Mouse (Mus musculus) limb, embryonic 15.5 days (tissue): ENCODE data around the gene Skap1. TPM values are rescaled to one million over a fixed set of nuclear protein-coding genes. Genes with fewer than 3 reads are reported as not detected.

ENCODE experiments used
- ATAC-seq: fragments of 200-750 bp; cut with Nextera tagmentation; 2 replicates; pipeline ENCODE4 v1.8.0; 2017; ENCODE audit warnings: low read depth, moderate TSS enrichment; ENCODE audit not compliant: insufficient number of reproducible peaks, low FRiP score, low TSS enrichment
- H3K27ac ChIP-seq: fragments of 300-500 bp; sonication (generic); 2 replicates; pipeline ENCODE4 v1.5.1; 2015; ENCODE audit warnings: moderate library complexity, mild to moderate bottlenecking, inconsistent platforms
- H3K27me3 ChIP-seq: fragments of 300-500 bp; sonication (generic); 2 replicates; pipeline ENCODE4 v1.6.1; 2015; ENCODE audit warnings: inconsistent platforms
- H3K36me3 ChIP-seq: fragments of 300-500 bp; sonication (generic); 2 replicates; pipeline ENCODE4 v1.6.1; 2015; ENCODE audit warnings: inconsistent platforms
- H3K4me1 ChIP-seq: fragments of 300-500 bp; sonication (generic); 2 replicates; pipeline ENCODE4 v1.6.1; 2015; ENCODE audit warnings: inconsistent platforms
- H3K4me2 ChIP-seq: fragments of 300-500 bp; sonication (generic); 2 replicates; pipeline ENCODE4 v1.6.1; 2015; ENCODE audit warnings: mild to moderate bottlenecking, inconsistent platforms
- H3K4me3 ChIP-seq: fragments of 300-500 bp; sonication (generic); 2 replicates; pipeline ENCODE4 v1.5.1; 2015; ENCODE audit warnings: mild to moderate bottlenecking, inconsistent platforms
- H3K9ac ChIP-seq: fragments of 300-500 bp; sonication (generic); 2 replicates; pipeline ENCODE4 v1.6.1; 2015; ENCODE audit warnings: inconsistent platforms
- H3K9me3 ChIP-seq: fragments of 300-500 bp; sonication (generic); 2 replicates; pipeline ENCODE4 v1.6.1; 2016; ENCODE audit warnings: inconsistent platforms
- WGBS: fragments of 180-500 bp; shearing (Covaris S2); methylation state at CpG from one replicate; pipeline ENCODE4 v1.1.7; 2015; 5-methylcytosine and 5-hydroxymethylcytosine counted together
- polyA plus RNA-seq: library from polyadenylated mRNA; unstranded; fragments of >200 nt; fragmentation: Nextera tagmentation; extraction: Ambion mirVana; gene quantifications from 2 replicates; pipeline ENCODE4 v1.2.1, GENCODE M21; 2015

Skap1 gene
- polyA plus RNA-seq, 1 experiment from 2014 or later, result 2.7 TPM

DNA sequence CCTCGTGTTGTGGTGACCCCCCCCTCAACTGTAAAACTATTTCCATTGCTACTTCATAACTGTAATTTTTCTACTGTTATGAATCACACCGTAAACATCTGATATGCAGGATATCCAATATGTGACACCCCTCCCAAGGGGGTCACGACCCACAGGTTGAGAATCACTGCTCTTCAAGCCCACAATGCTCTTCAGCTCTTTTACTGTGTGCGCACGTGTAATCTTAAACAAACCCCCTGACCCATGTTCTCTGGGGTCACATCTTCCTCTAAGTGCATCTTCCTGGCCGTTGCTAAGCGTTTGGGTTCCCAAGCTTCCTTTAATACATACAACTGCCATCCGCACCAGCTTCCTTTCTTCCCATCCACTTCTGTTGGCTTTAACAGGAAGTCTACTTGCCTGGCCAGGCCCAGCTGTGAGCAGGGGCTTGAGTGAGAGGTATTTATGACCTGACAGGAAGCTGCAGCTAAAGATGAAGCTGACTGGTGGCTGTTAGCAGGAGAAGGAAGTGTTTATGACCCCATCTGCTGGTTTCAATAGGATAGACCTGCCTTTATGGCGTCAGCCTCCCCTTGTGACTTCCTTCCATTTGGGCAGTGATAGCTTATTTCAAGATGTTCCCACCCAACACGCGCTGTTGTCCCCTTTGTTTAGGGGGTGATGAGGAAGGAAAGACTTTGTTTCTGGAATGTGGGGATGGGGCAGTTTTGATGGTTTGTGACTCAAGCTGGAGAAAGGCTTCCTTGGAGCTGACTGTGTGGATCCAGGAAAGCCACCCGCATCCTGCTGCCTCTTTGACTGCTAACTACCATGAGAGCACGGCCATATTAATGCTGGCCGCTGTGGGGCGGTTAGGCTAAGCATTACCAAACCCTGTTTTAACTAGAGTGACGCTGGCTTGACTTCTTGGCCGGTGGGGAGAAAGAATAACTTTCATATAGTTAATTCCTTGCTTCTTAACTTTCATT is 178.1 kb downstream of the Skap1 start:
- H3K9me3 ChIP-seq, result no peaks in the 10 kb centered on the region
- 36% methylated on average over 17 of the region's 17 CpGs for WGBS
- H3K4me1 ChIP-seq, result peaks cover 10% of the 10 kb centered on the region
- H3K4me2 ChIP-seq, result no peak overlapping the region
- ATAC-seq, result peak; percentile 40; the same call in 1 of the 2 replicates
- no peak overlapping the region for H3K4me3 ChIP-seq
- H3K36me3 ChIP-seq, result no peaks in the 10 kb centered on the region
- peaks cover 17% of the 10 kb centered on the region; the same call in 1 of the 2 replicates for H3K27me3 ChIP-seq
- no peak overlapping the region for H3K9ac ChIP-seq
- peak overlapping the region; percentile 17; the same call in 1 of the 2 replicates for H3K27ac ChIP-seq

DNA sequence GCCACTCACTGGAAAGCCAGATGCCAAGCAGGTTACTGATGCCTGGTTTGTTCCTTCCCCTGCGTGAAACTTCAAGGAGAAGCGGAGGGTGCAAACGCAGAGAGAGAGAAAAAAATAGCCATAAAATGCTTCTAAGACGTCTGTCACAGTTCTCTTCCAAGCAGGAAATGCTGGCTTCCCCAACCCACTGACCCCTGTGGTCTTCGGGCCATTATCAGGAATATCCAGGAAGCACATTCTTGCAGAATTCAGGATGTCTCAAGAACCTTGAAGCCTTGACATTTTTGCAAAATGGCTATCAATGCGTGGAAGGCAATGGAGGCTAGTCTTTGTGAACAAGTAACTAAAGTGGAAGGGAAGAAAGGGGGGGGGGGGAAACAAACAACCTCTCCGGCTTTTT is 180.6 kb downstream of the Skap1 start:
- no peak for ATAC-seq
- Histone ChIP-seq H3K4me1 (peaks cover 10% of the 10 kb centered on the region), H3K9ac (no peak overlapping the region), H3K27me3 (peaks cover 12% of the 10 kb centered on the region; the same call in 1 of the 2 replicates), H3K4me3 (no peak overlapping the region), H3K4me2 (no peak overlapping the region), H3K9me3 (no peaks in the 10 kb centered on the region), H3K27ac (no peak overlapping the region), H3K36me3 (no peaks in the 10 kb centered on the region)
- WGBS, result 47% methylated on average over 7 of the region's 7 CpGs

DNA sequence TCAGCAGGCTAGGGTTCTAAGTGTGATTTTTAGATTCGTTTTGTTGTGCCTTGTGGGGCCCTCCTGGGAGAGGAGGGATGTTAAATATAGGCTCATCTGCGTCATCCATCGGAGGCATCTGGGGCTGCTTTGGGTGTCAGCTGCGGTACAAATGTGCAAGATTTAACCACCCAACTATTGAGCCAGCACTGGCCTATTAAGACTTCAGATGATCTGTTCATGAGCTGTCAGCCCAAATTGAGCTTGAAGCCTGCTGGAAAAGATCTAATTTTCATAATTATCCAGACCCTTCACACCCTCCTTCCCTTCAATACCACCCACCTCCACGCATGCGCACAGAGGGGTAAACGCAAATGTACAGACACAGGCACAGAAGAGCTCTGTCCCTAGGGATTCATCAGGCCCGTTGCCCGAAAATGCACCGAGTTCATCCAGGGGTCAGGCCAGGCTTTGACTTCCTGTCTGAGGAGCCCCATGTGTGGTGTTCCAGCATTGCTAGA is 181.2 kb downstream of the Skap1 start:
- Histone ChIP-seq H3K9ac (no peak overlapping the region), H3K27me3 (peaks cover 12% of the 10 kb centered on the region; the same call in 1 of the 2 replicates), H3K36me3 (no peaks in the 10 kb centered on the region), H3K27ac (no peak overlapping the region), H3K4me1 (peaks cover 10% of the 10 kb centered on the region), H3K4me3 (no peak overlapping the region), H3K4me2 (no peak overlapping the region), H3K9me3 (no peaks in the 10 kb centered on the region)
- no peak for ATAC-seq
- WGBS, result 38% methylated on average over 10 of the region's 10 CpGs

DNA sequence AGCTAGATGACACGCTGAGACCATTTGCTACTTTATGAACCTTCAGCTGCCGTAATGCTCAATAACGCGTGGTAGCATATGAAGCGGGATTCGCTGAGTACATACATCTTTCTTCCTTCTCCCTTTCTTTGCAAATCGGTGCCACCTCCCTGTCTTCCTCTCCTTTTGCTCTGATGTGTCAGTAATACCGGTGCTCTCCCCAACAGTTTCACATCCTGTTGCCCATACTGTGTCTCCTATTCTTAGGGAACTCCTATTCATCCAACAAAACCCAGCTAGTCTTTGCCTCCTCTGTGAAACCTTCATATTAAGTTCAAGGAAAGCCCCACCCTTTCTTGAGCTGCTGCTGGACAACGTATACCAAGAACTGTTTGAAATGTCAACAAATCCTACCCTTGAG is 187.5 kb downstream of the Skap1 start:
- no peaks in the 10 kb centered on the region for H3K9me3 ChIP-seq
- no peaks in the 10 kb centered on the region for H3K36me3 ChIP-seq
- no peak overlapping the region for H3K4me2 ChIP-seq
- ATAC-seq, result no peak
- H3K4me1 ChIP-seq, result no peaks in the 10 kb centered on the region
- H3K4me3 ChIP-seq, result no peak overlapping the region
- 0 out of 2 replicates have a peak, but pooled peaks cover 3% of the 10 kb centered on the region for H3K27me3 ChIP-seq
- 88% methylated on average over 9 of the region's 9 CpGs for WGBS
- H3K27ac ChIP-seq, result no peak overlapping the region
- H3K9ac ChIP-seq, result no peak overlapping the region

DNA sequence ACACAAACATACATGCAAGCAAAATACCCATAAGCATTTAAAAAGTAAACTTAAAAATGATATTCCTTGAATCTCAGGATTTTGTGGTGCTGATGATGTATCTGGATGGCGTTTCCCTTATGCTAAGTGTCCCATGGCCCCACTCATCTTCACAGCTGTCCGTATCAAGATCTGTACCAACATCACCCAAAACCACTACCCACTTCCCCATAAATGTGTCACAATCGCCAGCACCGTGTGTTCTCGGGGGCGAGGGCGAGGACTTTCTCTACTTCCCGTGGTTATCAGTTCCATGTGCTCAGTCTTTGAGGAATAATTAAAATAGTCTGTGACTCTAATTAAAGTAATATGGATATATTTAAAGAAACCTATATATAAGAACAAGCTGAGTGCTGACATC is 189.5 kb downstream of the Skap1 start:
- H3K9me3 ChIP-seq, result no peaks in the 10 kb centered on the region
- no peak overlapping the region for H3K4me2 ChIP-seq
- ATAC-seq, result no peak
- no peak overlapping the region for H3K9ac ChIP-seq
- H3K4me3 ChIP-seq, result no peak overlapping the region
- 30% methylated on average over 8 of the region's 8 CpGs for WGBS
- H3K27ac ChIP-seq, result no peak overlapping the region
- H3K4me1 ChIP-seq, result no peaks in the 10 kb centered on the region
- H3K27me3 ChIP-seq, result no peaks in the 10 kb centered on the region
- no peaks in the 10 kb centered on the region for H3K36me3 ChIP-seq

DNA sequence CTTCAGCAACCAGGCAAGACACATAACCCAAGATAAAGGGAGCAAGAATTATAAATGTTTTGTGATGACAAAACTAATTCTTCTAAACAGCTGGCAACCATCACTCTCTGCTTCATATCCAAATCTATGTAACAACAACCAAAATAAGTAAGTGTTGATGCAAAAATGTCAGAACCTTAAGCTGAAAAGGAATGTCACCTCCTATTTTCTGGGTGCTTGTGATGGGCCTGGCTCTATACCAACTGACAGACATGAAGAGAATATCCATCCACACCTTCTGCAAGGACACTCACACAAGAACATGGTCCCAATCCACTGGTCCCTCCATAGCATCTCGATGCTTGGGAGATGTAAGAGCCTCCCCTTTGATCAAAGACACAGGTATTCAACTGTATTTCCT is 194.0 kb downstream of the Skap1 start:
- H3K9me3 ChIP-seq, result no peaks in the 10 kb centered on the region
- no peak overlapping the region for H3K9ac ChIP-seq
- WGBS, result 79% methylated on average over 1 of the region's 1 CpGs
- no peaks in the 10 kb centered on the region for H3K36me3 ChIP-seq
- ATAC-seq, result no peak
- H3K27me3 ChIP-seq, result 0 out of 2 replicates have a peak, but pooled peaks cover 4% of the 10 kb centered on the region
- no peak overlapping the region for H3K4me2 ChIP-seq
- no peak overlapping the region for H3K4me3 ChIP-seq
- no peak overlapping the region for H3K27ac ChIP-seq
- no peaks in the 10 kb centered on the region for H3K4me1 ChIP-seq

DNA sequence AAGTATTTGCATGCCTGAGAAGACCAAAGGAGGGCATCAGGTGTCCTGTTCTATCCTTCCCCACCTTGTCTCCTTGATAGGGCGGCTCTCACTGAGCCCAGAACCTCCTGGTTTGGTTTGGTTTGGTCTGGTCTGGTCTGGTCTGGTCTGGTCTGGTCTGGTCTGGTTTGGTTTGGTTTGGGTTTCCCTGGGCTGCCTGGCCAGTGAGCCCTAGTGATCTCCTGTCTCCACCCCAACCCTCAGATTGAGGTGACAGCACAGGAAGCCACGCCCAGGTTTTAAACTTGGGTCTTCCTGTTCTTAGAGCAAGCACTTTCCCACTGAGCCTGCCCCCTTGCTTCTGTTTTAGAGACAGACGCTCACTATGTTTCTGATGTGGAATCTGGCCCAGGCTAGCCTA is 202.5 kb downstream of the Skap1 start:
- ATAC-seq, result no peak
- no peak overlapping the region for H3K9ac ChIP-seq
- H3K4me3 ChIP-seq, result no peak overlapping the region
- H3K9me3 ChIP-seq, result no peaks in the 10 kb centered on the region
- H3K27ac ChIP-seq, result no peak overlapping the region
- peaks cover 4% of the 10 kb centered on the region; the same call in 1 of the 2 replicates for H3K27me3 ChIP-seq
- H3K4me1 ChIP-seq, result no peaks in the 10 kb centered on the region
- no peaks in the 10 kb centered on the region for H3K36me3 ChIP-seq
- no peak overlapping the region for H3K4me2 ChIP-seq
- 70% methylated on average over 3 of the region's 3 CpGs for WGBS

DNA sequence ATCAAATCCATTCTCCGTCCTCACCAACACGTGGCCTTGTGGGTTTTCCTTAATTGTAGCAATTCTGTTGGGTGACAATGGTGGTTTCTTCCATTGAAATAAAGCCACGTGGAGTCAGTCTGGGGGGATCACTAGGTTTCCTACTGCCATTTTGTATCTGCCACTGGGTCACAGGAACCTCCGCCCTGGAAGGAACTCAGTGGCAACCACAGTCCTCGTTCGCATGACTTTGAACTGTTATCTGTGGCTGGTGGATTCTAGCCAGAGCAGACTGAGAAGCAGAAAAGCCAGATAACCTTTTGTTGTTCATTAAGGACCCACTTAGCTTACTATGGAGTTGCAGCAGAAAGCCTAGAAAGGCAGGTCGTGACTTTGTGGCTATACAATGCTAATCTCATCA is 204.0 kb downstream of the Skap1 start:
- no peak overlapping the region for H3K4me2 ChIP-seq
- no peak overlapping the region for H3K27ac ChIP-seq
- no peak overlapping the region for H3K9ac ChIP-seq
- peaks cover 3% of the 10 kb centered on the region; the same call in 1 of the 2 replicates for H3K27me3 ChIP-seq
- no peaks in the 10 kb centered on the region for H3K36me3 ChIP-seq
- ATAC-seq, result no peak
- H3K4me3 ChIP-seq, result no peak overlapping the region
- 65% methylated on average over 7 of the region's 7 CpGs for WGBS
- no peaks in the 10 kb centered on the region for H3K4me1 ChIP-seq
- H3K9me3 ChIP-seq, result no peaks in the 10 kb centered on the region

DNA sequence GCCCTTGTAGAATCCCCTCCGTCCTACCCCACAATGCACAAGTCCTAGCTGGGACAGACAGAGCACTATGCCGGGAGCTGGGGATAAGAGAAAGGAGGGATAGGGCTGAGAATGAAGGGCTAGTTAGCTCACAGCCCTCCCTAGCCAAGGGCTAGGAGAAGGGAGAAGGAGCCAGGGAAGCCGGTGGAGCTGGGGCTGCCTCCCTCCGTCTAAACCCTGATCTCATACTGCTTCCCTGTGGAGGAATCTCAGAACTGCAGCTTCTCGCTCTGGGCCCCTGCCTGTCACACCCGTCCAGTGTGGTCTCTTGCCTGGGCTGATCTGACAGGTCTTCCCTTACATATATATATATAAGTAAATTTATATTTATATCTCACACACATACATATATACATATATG is 209.4 kb downstream of the Skap1 start:
- Histone ChIP-seq H3K9ac (no peak overlapping the region), H3K27ac (no peak overlapping the region), H3K27me3 (peaks cover 30% of the 10 kb centered on the region; the same call in 1 of the 2 replicates), H3K4me2 (peak overlapping the region; percentile 21), H3K4me1 (no peaks in the 10 kb centered on the region), H3K36me3 (no peaks in the 10 kb centered on the region), H3K4me3 (no peak overlapping the region), H3K9me3 (no peaks in the 10 kb centered on the region)
- WGBS, result 3% methylated on average over 6 of the region's 6 CpGs
- no peak for ATAC-seq

DNA sequence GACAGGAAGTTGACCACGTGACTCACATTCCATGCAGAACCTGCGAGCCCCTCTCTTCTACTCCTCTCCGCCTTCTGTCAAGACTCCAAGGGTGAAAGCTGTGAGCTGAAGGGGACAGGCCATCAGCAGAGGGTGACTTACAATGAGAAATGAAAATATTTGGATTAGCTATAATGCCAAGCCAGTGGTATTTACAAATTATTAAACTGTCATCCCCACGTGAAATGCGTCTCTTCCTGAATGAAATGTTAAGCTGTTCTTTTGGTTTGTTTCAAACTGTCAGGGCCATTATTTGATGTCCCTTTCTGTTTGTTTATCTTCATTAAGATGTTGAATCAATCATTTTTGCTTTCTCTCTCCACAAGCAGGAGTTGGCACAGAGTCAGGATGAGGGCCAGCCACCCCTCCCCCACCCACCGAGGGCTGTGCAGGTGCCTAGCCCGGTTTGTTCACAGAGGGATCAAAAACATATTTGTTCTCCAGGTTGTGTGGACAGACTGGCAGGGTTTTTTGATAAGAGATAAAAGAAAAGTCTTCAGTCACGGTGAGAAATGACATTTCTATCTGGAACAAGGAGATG is 210.5 kb downstream of the Skap1 start:
- Histone ChIP-seq H3K27me3 (peaks cover 36% of the 10 kb centered on the region), H3K27ac (no peak overlapping the region), H3K4me3 (no peak overlapping the region)

DNA sequence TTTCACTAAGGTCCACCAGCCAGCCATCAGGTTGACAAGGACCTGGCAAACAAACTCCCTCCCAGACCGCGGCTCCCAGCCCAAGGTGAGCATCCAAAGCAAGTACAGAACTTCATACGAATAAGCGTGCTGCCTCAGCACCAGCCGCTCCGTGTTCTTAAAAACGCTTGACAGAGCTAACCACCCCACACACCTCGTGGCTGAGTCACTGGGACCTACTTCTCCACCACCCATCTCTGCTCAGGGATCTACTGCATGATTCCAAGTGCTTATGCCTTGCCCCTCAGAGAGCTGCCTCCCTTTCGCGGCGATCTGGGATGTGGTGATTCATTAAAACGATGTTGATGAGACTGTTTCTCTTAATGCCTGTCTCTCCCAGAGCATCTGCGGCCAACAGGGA is 213.6 kb downstream of the Skap1 start:
- Histone ChIP-seq H3K4me2 (no peak overlapping the region), H3K4me1 (no peaks in the 10 kb centered on the region), H3K27me3 (peaks cover 41% of the 10 kb centered on the region), H3K4me3 (no peak overlapping the region), H3K36me3 (no peaks in the 10 kb centered on the region), H3K9me3 (no peaks in the 10 kb centered on the region), H3K27ac (no peak overlapping the region), H3K9ac (no peak overlapping the region)
- WGBS, result 83% methylated on average over 13 of the region's 13 CpGs
- no peak for ATAC-seq

More for the DNA sequence above, 210.5 kb downstream of the Skap1 start:
- WGBS, result 38% methylated on average over 8 of the region's 8 CpGs
- Histone ChIP-seq H3K9ac (no peak overlapping the region), H3K4me1 (no peaks in the 10 kb centered on the region), H3K36me3 (no peaks in the 10 kb centered on the region), H3K4me2 (no peak overlapping the region), H3K9me3 (no peaks in the 10 kb centered on the region)
- ATAC-seq, result no peak

DNA sequence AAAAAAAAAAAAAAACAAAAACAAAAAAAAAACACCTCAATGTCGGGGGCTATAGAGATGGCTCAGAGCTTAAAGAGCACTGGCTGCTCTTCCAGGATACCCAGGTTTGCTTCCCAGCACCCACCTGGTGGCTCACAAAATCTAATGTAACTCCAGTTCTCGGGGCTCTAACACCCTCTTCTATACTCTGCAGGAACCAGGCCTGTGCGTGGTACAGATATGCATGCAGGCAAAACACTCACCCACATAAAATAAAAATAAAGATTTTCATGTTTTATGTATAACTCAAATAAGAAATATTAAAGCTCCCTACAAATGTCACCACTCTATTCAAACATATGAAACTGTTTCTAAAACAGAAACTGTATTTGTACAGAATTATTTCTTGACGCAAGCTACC is 214.6 kb downstream of the Skap1 start:
- no peak for ATAC-seq
- no peaks in the 10 kb centered on the region for H3K4me1 ChIP-seq
- H3K27me3 ChIP-seq, result peaks cover 41% of the 10 kb centered on the region
- no peak overlapping the region for H3K27ac ChIP-seq
- no peaks in the 10 kb centered on the region for H3K36me3 ChIP-seq
- no peak overlapping the region for H3K9ac ChIP-seq
- no peak overlapping the region for H3K4me2 ChIP-seq
- H3K4me3 ChIP-seq, result no peak overlapping the region
- WGBS, result 82% methylated on average over 4 of the region's 4 CpGs
- H3K9me3 ChIP-seq, result no peaks in the 10 kb centered on the region
